Comparison of ENCODE assay signal across 8 mouse cellular contexts in genomic region chr9:40391852-40392695, GRCm38 (mm10).
A peak's percentile ranks its signal among the peaks of the same experiment; 100 is the strongest.
DNase-seq lines count a peak whose midpoint lies in the region; ATAC-seq and TF ChIP-seq lines count a peak whose summit lies in the region.

No protein-coding gene starts in this region.

- H3K27ac ChIP-seq in lung, postnatal 0 days (ENCODE audit: low read length) = no peak overlapping the region
- H3K27ac ChIP-seq in midbrain, embryonic 15.5 days = peak overlapping the region; percentile 74

- no peaks in the 10 kb centered on the region for H3K4me1 ChIP-seq in lung, postnatal 0 days (ENCODE audit: insufficient read depth, low read depth, low read length)
- H3K4me1 ChIP-seq in midbrain, embryonic 15.5 days = peaks cover 24% of the 10 kb centered on the region

- H3K4me3 ChIP-seq in lung, postnatal 0 days (ENCODE audit: low read depth, low read length) = no peak overlapping the region
- H3K4me3 ChIP-seq in midbrain, embryonic 15.5 days = peak overlapping the region; percentile 20

- no peaks in the 10 kb centered on the region for H3K27me3 ChIP-seq in lung, postnatal 0 days (replicated peaks; ENCODE audit: insufficient read depth, low read length)
- H3K27me3 ChIP-seq in midbrain, embryonic 15.5 days (replicated peaks) = no peaks in the 10 kb centered on the region

- TF ChIP-seq CTCF in lung, postnatal 0 days (IDR thresholded peaks at IDR 0.05) = no peak; the same call in 1 of the 2 replicates

- no peaks in the 10 kb centered on the region for H3K36me3 ChIP-seq in lung, postnatal 0 days (ENCODE audit: insufficient read depth, low read length)
- no peaks in the 10 kb centered on the region for H3K36me3 ChIP-seq in midbrain, embryonic 15.5 days (replicated peaks)

- 36% methylated on average over 20 of the region's 20 CpGs for WGBS in lung, postnatal 0 days
- WGBS in midbrain, embryonic 15.5 days = 16% methylated on average over 20 of the region's 20 CpGs

- DNase-seq in lung, postnatal 0 days (ENCODE audit: low spot score) = peak; percentile 43
- DNase-seq in lung, postnatal 25 days (ENCODE audit: low spot score) = no peak
- DNase-seq in cerebellum, postnatal 25 days = peak; percentile 84 to 85
- DNase-seq in left cerebral cortex, adult 18-20 months (ENCODE audit: low spot score in 2 of 2) = peak; percentile 81 to 88
- no peak for DNase-seq in spleen, adult 12 weeks (ENCODE audit: low spot score)

- ATAC-seq in lung, postnatal 0 days = peak; percentile 61
- peak; percentile 38 for ATAC-seq in granulocyte monocyte progenitor cell, adult 5-6 weeks (replicated peaks; ENCODE audit: poor library complexity, severe bottlenecking)
- ATAC-seq in midbrain, embryonic 15.5 days (replicated peaks) = peak; percentile 89
- ATAC-seq in activated CD4-positive, CD25-positive, alpha-beta regulatory T cell, adult 4 months = no peak

- TF ChIP-seq EP300 in lung, postnatal 0 days (IDR thresholded peaks at IDR 0.05) = no peak

- no peak overlapping the region for H3K4me2 ChIP-seq in lung, postnatal 0 days (replicated peaks; ENCODE audit: low read depth, low read length)
- peak overlapping the region; percentile 49 for H3K4me2 ChIP-seq in midbrain, embryonic 15.5 days

- no peak overlapping the region for H3K9ac ChIP-seq in lung, postnatal 0 days (replicated peaks; ENCODE audit: low read depth)
- H3K9ac ChIP-seq in midbrain, embryonic 15.5 days = peak overlapping the region; percentile 1

- H3K9me3 ChIP-seq in lung, postnatal 0 days (ENCODE audit: low read length) = no peaks in the 10 kb centered on the region
- no peaks in the 10 kb centered on the region for H3K9me3 ChIP-seq in midbrain, embryonic 15.5 days

Comparison
In these comparisons a context has a peak if more than half of its experiments do, and no peak if none do; other contexts are left out.
1. DNase-seq: peak in lung, postnatal 0 days (single experiment), cerebellum, postnatal 25 days (2 of 2) and left cerebral cortex, adult 18-20 months (2 of 2); none in lung, postnatal 25 days (single experiment) and spleen, adult 12 weeks (single experiment).